Mouse (Mus musculus): Measurements from ENCODE around the gene Atoh7.
"Not testable (repeated sequence)": the region's sequence is repeated elsewhere in the genome, so short reads cannot be mapped to it uniquely, and the experiment has no call there.

Gene Atoh7

GRCm38 (mm10) chr10:63099521-63099920 is at the start of gene Atoh7:
Gene Atoh7, plus strand, starts transcription at chr10:63099651.
- no peak for DNase-seq (ENCODE audit: low read depth)

GRCm38 (mm10) chr10:63051267-63051666 is 48.2 kb upstream of the Atoh7 start:
- no peak for DNase-seq (ENCODE audit: low read depth)

- no peak for DNase-seq (ENCODE audit: low read depth)
These were observed 47.4 kb upstream of the Atoh7 start for GRCm38 (mm10) chr10:63052011-63052410.

DNA sequence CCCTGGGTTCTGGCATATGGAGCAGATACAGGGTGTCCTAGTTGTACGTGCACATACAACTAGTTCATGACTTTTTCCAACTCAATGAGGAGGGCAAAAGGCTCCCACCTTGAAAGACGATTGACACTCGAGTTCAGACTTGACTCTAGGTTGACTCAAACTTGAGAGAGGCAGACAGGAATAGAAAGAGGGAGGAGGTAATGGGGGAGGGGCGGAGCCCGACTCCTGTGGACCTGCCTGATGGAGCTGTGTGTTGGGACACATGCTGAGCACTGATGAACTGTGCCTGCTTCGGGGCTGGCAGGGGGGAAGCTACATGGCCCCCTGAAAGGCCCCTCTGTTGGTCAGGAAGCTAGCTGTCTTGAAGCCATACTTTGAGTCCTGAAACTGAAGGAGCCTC is 46.4 kb upstream of the Atoh7 start:
- DNase-seq (ENCODE audit: low read depth), result no peak

DNA sequence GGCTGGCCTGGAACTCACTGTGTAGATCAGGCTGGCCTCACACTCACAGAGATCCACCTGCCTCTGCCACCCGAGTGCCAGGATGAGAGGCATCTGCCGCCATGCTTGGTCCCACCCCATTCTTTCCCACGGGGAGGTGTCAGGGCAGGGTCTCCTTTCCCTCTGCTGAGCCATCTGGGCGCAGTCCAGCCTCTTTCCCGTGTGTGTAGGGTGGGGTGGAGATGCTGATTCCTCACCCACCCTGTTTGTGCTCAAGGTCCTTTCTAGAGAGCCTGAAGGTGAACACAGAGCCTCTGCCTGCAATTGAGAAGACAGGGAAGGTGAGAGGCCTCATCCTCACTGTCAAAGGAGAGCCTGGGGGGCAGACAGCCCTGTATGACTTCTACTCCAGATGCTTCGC is 45.4 kb upstream of the Atoh7 start:
- not testable (repeated sequence) for DNase-seq (ENCODE audit: low read depth)

GRCm38 (mm10) chr10:63054586-63054985 is 44.9 kb upstream of the Atoh7 start:
- DNase-seq (ENCODE audit: low read depth), result peak; percentile 13

- no peak for DNase-seq (ENCODE audit: low read depth)
These were observed 42.3 kb upstream of the Atoh7 start for GRCm38 (mm10) chr10:63056966-63057750.

- DNase-seq (ENCODE audit: low read depth), result no peak
These were observed 39.6 kb upstream of the Atoh7 start, which contains the start of gene Pbld1 for GRCm38 (mm10) chr10:63059862-63060261. Gene Pbld1, plus strand, starts transcription at chr10:63060162.

DNA sequence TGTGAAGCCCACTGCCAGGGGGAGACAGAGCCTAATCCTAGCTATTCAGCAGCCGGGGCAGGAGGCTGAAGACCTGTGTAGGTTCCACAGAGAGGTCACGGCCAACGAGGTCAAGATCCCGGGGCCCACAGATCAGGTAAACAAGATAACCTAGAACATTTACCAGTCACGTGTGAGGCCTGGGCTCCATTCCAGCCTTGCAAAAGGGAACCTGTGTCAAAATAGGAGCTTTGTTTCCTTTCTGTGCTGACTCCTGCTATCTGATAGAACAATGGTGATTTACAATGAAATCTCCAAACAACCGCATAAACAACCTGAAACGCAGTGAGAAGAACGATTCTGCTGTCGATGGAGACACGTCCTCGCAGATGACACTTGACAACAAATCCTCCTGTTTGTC is 39.0 kb upstream of the Atoh7 start:
- DNase-seq (ENCODE audit: low read depth), result no peak

GRCm38 (mm10) chr10:63061266-63061665 is 38.2 kb upstream of the Atoh7 start:
- no peak for DNase-seq (ENCODE audit: low read depth)

DNA sequence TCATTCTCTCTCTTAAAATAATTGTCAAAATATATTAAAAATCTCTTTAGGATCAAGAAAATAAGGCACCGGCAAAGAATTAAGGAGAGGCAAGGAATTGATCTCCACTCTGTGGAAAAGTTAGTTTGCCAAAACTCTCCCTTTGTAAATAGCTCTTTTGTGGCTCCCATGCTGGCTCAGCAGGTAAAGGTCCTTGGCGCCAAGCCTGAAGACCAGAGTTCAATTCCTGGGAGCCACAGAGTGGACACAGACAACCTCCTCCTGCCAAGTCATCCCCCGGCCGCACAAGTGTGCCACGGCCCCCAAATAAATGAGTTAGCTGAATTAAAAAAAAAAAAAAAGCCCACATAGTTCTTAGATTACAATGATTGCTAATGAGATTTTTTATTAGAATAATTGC is 36.8 kb upstream of the Atoh7 start:
- DNase-seq (ENCODE audit: low read depth), result no peak

DNA sequence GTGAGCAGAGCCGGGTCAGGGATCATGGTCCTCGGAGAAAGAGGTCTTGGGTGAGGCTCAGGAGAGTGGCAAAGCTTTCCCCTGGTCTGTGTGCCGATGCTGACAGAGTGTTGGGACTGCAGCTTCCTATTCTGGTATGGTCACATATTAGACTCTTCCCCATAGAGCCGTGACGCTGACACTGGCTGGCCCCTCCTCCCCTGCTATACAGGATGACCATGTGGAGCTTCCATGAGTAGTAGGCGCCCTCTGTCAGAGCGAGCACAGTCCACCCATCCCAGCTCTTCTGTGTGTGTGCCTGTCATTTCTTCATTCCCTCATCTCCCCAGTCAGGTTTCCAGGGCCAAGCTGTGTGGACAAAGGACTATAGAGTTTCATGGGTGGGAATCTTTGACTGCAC is 36.1 kb upstream of the Atoh7 start:
- DNase-seq (ENCODE audit: low read depth), result no peak

GRCm38 (mm10) chr10:63064516-63064915 is 34.9 kb upstream of the Atoh7 start:
- DNase-seq (ENCODE audit: low read depth), result no peak

DNA sequence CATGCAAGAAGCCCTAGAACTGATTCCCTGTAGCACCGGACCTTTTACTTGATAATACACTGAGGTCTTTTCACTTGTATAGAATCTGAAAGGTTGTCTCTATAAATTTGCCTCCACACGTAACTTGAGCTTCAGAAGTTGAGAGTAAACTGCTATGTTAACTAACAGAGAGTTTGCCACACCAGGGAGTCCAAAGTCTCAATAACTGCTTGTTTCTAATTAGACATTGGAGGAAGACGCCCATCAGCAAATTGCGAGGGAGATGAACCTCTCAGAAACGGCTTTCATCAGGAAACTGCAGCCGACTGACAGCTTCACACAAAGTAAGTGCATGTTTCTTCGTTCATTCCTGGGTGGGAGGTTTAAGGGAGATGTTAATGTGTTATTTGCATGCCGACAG is 33.9 kb upstream of the Atoh7 start:
- DNase-seq (ENCODE audit: low read depth), result no peak

GRCm38 (mm10) chr10:63065988-63066387 is 33.5 kb upstream of the Atoh7 start:
- DNase-seq (ENCODE audit: low read depth), result peak; percentile 40

- peak; percentile 21 for DNase-seq (ENCODE audit: low read depth)
These were observed 13.1 kb upstream of the Atoh7 start for GRCm38 (mm10) chr10:63086304-63086703.

DNA sequence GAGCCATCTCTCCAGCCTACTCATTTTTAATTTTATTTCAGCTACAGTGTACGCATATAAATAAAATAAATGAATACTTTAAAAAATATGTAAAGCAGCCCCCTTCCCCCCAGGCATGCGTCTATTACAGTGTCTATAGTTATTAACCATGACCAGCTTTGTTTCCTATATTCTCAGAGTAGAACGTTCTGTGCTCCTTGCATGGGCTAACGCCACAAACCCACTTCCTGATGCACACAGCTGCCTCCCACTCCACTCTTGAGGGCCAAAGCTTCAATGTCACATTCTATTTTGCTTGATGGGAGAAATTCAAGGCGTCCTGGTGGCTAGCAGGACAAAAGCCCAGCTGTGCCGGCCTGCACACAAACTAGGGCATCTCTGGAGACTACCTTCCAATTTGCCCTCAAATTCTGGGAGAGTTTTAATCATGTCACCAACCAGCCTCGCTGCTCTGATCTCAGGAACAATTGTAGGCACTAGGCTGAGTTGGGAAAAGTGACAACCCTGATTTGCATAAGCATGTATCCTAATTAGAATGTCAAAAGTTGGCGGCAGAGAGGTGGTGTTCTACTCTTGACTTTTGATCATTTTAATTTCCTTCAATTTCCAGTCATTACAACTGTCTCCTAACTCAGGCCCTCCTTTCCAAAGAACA is 10.2 kb upstream of the Atoh7 start:
- no peak for DNase-seq (ENCODE audit: low read depth)

- no peak for DNase-seq (ENCODE audit: low read depth)
These were observed 9.5 kb upstream of the Atoh7 start for GRCm38 (mm10) chr10:63089758-63090571.

- DNase-seq (ENCODE audit: low read depth), result no peak
These were observed 7.5 kb upstream of the Atoh7 start for GRCm38 (mm10) chr10:63091915-63092314.

DNA sequence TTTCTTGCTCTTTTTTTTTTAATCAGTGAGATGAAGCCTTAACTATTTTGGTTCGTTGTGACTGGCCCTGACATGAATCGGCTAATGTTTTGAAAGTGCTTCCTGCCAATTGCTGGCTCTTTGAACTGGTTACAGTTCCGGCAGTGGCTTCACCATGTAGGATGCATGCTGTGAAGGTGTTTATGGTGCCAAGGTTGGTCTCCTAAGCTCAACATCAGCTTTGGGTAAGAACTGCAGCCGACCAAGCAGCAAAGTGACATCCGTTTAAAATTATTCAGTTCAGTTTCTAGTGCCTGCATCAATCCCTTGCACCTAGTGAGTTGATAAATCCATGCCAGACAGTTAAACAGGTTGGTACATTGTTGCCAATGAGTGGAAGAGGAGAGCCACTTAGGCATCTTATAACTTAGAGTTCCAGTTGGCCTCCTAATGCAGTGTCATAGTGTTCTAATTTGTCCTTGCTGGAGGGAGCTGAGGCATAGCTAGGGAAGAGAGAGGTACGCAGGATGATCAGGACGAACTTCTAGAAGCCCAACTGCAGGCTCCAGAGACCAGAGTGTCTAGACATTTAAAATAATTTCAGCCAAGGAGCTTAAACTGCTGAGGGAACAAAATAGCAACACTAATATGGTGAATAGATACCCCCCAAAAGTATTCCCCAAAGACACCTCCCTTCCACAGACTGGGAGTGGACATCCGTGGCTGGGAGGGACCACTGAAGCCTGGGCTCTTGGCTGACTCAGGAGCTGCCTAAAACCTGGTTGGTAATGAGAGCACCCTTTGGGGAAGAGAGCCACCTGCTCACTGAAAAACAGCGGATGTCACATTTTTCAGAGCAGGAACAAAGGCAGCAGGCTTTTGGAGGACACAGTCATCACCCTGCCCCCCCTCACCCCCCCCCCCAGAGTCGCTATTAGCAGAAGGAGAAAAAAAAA is 6.6 kb upstream of the Atoh7 start:
- DNase-seq (ENCODE audit: low read depth), result no peak

- DNase-seq (ENCODE audit: low read depth), result no peak
These were observed 2.7 kb upstream of the Atoh7 start for GRCm38 (mm10) chr10:63096757-63097156.

GRCm38 (mm10) chr10:63098191-63098590 is 1.3 kb upstream of the Atoh7 start:
- DNase-seq (ENCODE audit: low read depth), result no peak

Measured in c-Kit-positive CD71-positive TER-119-negative erythroid progenitor cells, embryonic 14.5 days (primary cell).